Mouse (Mus musculus) neural tube, embryonic 13.5 days (tissue): ENCODE measurements around the gene Rps3. TPM values are rescaled to one million over a fixed set of nuclear protein-coding genes. Genes with fewer than 3 reads are reported as not detected.
A peak's percentile ranks its signal among the peaks of the same experiment; 100 is the strongest.

Experiments
- ATAC-seq: fragments of 200-750 bp; cut with Nextera tagmentation; 2 replicates; pipeline ENCODE4 v1.8.0; 2017; ENCODE audit warnings: low read depth, mild to moderate bottlenecking, moderate TSS enrichment, moderate library complexity
- H3K27ac ChIP-seq: fragments of 300-500 bp; sonication (generic); replicated peaks from 2 replicates; pipeline ENCODE4 v1.5.1; 2015; ENCODE audit warnings: moderate library complexity, mild to moderate bottlenecking, inconsistent platforms
- H3K27me3 ChIP-seq: fragments of 300-500 bp; sonication (generic); 2 replicates; pipeline ENCODE4 v1.6.1; 2015; ENCODE audit warnings: mild to moderate bottlenecking, inconsistent platforms
- H3K36me3 ChIP-seq: fragments of 300-500 bp; sonication (generic); 2 replicates; pipeline ENCODE4 v1.6.1; 2015; ENCODE audit warnings: mild to moderate bottlenecking, inconsistent platforms
- H3K4me1 ChIP-seq: fragments of 300-500 bp; sonication (generic); replicated peaks from 2 replicates; pipeline ENCODE4 v1.6.1; 2015; ENCODE audit warnings: inconsistent platforms
- H3K4me2 ChIP-seq: fragments of 300-500 bp; sonication (generic); 2 replicates; pipeline ENCODE4 v1.6.1; 2015; ENCODE audit warnings: inconsistent platforms, mild to moderate bottlenecking, moderate library complexity
- H3K4me3 ChIP-seq: fragments of 300-500 bp; sonication (generic); 2 replicates; pipeline ENCODE4 v1.5.1; 2015; ENCODE audit warnings: mild to moderate bottlenecking, inconsistent platforms
- H3K9ac ChIP-seq: fragments of 300-500 bp; sonication (generic); 2 replicates; pipeline ENCODE4 v1.6.1; 2015; ENCODE audit warnings: moderate library complexity, mild to moderate bottlenecking, inconsistent platforms
- H3K9me3 ChIP-seq: fragments of 300-500 bp; sonication (generic); 2 replicates; pipeline ENCODE4 v1.6.1; 2016; ENCODE audit warnings: inconsistent platforms
- WGBS: fragments of 180-500 bp; shearing (Covaris S2); methylation state at CpG from one replicate; pipeline ENCODE4 v1.1.7; 2015; 5-methylcytosine and 5-hydroxymethylcytosine counted together
- polyA plus RNA-seq: library from polyadenylated mRNA; unstranded; fragments of >200 nt; fragmentation: Nextera tagmentation; extraction: Ambion mirVana; gene quantifications from 2 replicates; pipeline ENCODE4 v1.2.1, GENCODE M21; 2015

The Rps3 gene
- polyA plus RNA-seq, 1 experiment from 2014 or later = 540 TPM

DNA sequence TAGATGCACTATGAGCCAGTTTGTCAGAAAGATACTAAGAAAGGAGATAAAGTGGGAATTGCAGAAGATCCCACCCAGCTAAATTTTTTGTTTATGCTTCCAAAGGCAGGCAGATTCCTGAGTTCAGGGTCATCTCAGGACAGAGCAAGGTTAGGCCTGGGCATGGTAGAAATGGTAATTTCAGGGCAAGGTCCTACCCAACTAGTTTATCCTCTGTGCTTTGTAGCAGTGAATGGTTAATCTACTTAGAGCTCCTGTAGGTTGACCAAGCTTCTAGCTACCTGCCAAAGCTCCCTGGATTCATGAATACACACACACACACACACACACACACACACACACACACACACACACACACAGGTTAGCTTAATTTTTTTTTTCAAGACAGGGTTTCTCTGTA, 21.0 kb upstream of the Rps3 start:
- H3K4me3 ChIP-seq = no peak overlapping the region
- H3K4me2 ChIP-seq = no peak overlapping the region
- no peaks in the 10 kb centered on the region for H3K27me3 ChIP-seq
- no peak overlapping the region for H3K9ac ChIP-seq
- no peaks in the 10 kb centered on the region for H3K4me1 ChIP-seq
- no peaks in the 10 kb centered on the region for H3K36me3 ChIP-seq
- no peaks in the 10 kb centered on the region for H3K9me3 ChIP-seq
- ATAC-seq = no peak
- no peak overlapping the region for H3K27ac ChIP-seq

DNA sequence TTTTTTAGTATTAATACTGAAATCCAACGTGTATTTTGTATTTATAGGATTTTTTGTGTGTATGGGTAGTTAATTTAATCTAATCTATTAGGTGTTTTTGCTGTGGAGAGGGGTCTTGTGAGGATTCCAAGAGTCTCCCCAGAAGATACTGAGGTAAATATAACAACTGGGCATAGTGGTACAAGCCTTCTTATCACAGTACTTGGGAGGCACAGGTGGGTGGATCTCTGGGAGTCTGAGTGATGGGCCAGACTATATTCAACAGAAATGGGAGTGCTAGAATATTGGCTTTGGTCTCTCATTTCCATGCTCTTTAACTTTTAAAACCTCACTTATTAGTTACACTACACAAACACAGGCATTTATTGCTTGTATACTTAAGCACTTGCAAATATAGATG, 17.6 kb upstream of the Rps3 start:
- Histone ChIP-seq H3K27me3 (no peaks in the 10 kb centered on the region), H3K9me3 (no peaks in the 10 kb centered on the region), H3K4me2 (no peak overlapping the region), H3K9ac (no peak overlapping the region), H3K36me3 (no peaks in the 10 kb centered on the region), H3K27ac (no peak overlapping the region), H3K4me3 (no peak overlapping the region), H3K4me1 (no peaks in the 10 kb centered on the region)
- 42% methylated on average over 1 of the region's 1 CpGs for WGBS
- no peak for ATAC-seq

DNA sequence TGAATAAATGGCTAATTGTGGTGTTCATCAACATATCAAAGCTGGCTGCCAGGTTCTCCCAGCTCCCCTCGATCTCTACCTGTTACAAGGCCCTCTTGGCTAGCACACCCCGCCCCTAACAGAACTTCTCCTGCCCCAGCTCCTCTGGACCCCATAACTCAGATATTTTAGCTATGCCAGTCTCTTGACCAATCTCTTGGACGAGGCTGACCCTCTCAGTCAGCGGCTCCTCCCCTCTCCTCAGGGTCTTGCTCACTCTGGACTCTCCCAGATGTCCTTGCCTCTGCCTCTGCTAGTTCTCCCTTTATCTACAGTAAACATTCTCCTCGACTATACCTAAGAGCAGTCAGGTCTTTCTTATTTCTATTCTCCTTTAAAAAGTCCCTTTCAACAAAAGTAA, 17.1 kb upstream of the Rps3 start:
- Histone ChIP-seq H3K4me3 (no peak overlapping the region), H3K9ac (no peak overlapping the region), H3K27me3 (no peaks in the 10 kb centered on the region), H3K27ac (no peak overlapping the region), H3K4me1 (no peaks in the 10 kb centered on the region), H3K9me3 (no peaks in the 10 kb centered on the region), H3K4me2 (no peak overlapping the region), H3K36me3 (no peaks in the 10 kb centered on the region)
- WGBS = 23% methylated on average over 5 of the region's 5 CpGs
- peak; percentile 15; the same call in 1 of the 2 replicates for ATAC-seq

DNA sequence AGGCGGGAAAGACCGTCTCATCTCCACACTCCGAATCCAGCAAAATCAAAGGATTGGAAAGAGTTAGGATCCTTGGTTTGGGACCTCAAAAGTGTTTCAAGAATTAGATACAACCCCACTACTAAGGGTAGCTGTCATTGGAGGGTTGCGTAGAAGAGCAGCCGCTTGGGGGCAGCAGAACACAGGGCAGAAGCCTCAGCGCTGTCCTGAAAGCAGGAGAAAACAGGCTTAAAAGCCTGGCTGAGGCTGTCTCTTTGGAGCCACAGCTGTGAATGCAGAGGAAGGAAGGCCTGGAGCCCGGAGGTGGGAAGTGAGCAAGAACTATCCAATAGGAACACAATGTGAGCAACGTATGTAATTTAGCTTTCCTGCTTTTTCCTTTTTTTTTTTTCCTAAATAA, 16.7 kb upstream of the Rps3 start:
- H3K4me1 ChIP-seq = no peaks in the 10 kb centered on the region
- 0 out of 2 replicates have a peak overlapping the region, but pooled peaks have one; percentile 8 for H3K9ac ChIP-seq
- no peaks in the 10 kb centered on the region for H3K27me3 ChIP-seq
- H3K27ac ChIP-seq = no peak overlapping the region
- H3K4me3 ChIP-seq = no peak overlapping the region
- no peaks in the 10 kb centered on the region for H3K9me3 ChIP-seq
- H3K36me3 ChIP-seq = no peaks in the 10 kb centered on the region
- peak; percentile 77 for ATAC-seq
- H3K4me2 ChIP-seq = no peak overlapping the region
- 4% methylated on average over 8 of the region's 8 CpGs for WGBS

DNA sequence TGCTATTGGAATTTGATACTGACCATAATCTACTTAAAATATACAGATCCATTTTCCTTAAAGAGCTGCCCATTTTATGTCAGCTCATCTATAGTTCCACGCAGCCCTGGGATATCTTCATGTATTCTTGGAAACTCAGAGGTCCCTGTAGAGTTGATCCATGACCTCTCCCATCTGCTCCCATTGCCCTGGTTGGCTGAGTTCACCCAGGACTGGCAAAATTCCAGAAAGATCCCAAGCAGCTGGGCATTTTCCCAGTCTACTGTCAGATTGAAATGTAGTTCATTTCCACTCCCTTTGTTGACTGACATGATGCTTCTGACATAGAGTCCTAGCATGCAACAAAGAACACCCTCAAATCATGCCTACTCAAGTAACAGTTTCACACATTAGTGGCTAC, 15.6 kb upstream of the Rps3 start:
- no peak overlapping the region for H3K4me2 ChIP-seq
- H3K4me1 ChIP-seq = no peaks in the 10 kb centered on the region
- H3K27me3 ChIP-seq = no peaks in the 10 kb centered on the region
- H3K4me3 ChIP-seq = no peak overlapping the region
- WGBS = 39% methylated on average over 1 of the region's 1 CpGs
- no peak for ATAC-seq
- no peaks in the 10 kb centered on the region for H3K9me3 ChIP-seq
- no peaks in the 10 kb centered on the region for H3K36me3 ChIP-seq
- no peak overlapping the region; the same call in 1 of the 2 replicates for H3K27ac ChIP-seq
- H3K9ac ChIP-seq = no peak overlapping the region

DNA sequence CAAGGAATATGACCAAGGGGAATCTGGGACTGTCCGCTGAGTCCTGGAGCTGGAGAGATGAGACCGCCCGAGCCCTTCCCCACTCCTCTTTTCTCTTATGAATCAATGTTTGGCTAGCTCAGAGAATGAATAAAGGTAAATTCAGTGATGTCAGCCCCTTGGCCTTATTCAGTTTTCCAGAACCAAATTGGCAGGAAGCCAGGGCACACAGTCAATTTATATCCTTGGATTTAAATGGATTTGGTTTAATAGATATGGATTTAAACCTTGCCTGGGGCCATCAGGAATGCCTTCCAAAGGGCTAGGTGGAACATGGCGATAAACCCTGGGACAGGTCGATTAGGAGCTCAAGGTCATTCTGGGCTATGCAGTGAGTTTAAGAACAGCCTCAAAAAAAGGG, 6.2 kb upstream of the Rps3 start:
- peaks cover 8% of the 10 kb centered on the region; the same call in 1 of the 2 replicates for H3K9me3 ChIP-seq
- H3K27ac ChIP-seq = no peak overlapping the region
- no peak for ATAC-seq
- H3K9ac ChIP-seq = no peak overlapping the region
- H3K4me2 ChIP-seq = no peak overlapping the region
- peaks cover 21% of the 10 kb centered on the region for H3K27me3 ChIP-seq
- no peaks in the 10 kb centered on the region for H3K36me3 ChIP-seq
- WGBS = 82% methylated on average over 5 of the region's 5 CpGs
- no peak overlapping the region for H3K4me3 ChIP-seq
- no peaks in the 10 kb centered on the region for H3K4me1 ChIP-seq

DNA sequence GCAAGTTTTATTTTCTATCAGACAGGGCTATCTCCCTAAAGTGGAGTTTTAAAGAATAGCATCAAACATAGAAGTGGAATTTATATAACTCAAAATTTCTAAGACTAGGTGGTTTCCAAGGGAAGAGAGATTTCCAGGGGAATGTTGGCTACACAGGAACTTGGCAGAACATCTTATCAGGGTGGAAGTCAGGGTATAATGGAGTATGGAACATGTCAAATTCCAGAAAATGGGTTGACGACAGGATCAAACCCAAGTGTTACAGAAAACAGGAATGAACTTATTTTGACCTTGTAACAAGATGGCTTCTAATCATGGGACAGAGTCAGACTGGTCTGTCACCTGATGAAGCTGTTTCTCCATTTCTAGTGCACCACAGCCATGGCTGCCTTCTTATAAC, 1.1 kb upstream of the Rps3 start:
- no peak overlapping the region for H3K9ac ChIP-seq
- no peak overlapping the region for H3K4me2 ChIP-seq
- peaks cover 27% of the 10 kb centered on the region for H3K36me3 ChIP-seq

DNA sequence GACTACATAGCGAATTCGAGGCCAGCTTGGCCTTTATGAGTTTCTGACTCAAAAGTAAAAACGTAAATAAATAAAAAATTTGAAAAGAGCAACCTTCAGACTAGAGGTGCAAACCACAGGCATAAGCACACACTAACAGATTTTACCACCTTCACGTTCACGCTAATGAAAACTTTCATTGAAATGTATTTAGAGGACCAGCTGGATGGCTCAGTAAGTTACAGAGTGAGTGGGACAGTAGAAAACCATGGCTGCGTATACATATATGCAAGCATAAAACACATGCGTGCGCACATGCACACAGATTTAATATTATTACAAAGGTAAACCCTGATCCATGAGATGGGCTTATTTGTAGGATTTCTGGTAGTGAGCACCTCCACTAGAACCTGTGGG, 384 bp upstream of the Rps3 start:
- peaks cover 44% of the 10 kb centered on the region for H3K4me1 ChIP-seq
- H3K27ac ChIP-seq = no peak overlapping the region
- no peak overlapping the region for H3K9ac ChIP-seq
- H3K9me3 ChIP-seq = no peaks in the 10 kb centered on the region
- WGBS = 44% methylated on average over 8 of the region's 8 CpGs
- ATAC-seq = peak; percentile 45
- peaks cover 21% of the 10 kb centered on the region for H3K27me3 ChIP-seq
- peak overlapping the region; percentile 51 for H3K4me2 ChIP-seq
- H3K4me3 ChIP-seq = peak overlapping the region; percentile 90
- H3K36me3 ChIP-seq = peaks cover 35% of the 10 kb centered on the region

More for the DNA sequence above, 1.1 kb upstream of the Rps3 start:
- Histone ChIP-seq H3K9me3 (no peaks in the 10 kb centered on the region), H3K27me3 (peaks cover 21% of the 10 kb centered on the region), H3K27ac (no peak overlapping the region), H3K4me1 (peaks cover 36% of the 10 kb centered on the region), H3K4me3 (no peak overlapping the region)
- ATAC-seq = no peak
- WGBS = 89% methylated on average over 1 of the region's 1 CpGs

DNA sequence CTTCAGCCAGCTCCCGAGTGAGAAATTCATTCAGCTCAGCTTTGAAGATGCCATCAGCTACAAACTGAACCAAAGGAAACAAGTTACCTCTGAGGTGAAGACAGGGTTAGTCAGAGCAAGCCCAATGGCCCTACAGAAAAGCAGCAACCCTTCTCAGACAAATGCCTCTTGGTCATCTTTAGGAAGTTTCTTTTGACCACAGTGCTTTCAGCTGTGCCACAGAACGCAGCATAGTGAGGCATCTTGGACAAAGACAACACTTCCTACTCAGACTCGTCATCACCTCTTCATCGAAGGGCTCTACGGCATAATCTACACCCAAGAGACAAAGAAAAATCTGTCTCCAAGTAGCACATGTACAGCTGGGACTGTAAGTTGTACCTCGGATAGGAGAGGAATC, 901 bp downstream of the Rps3 start:
- WGBS = 3% methylated on average over 6 of the region's 6 CpGs

DNA sequence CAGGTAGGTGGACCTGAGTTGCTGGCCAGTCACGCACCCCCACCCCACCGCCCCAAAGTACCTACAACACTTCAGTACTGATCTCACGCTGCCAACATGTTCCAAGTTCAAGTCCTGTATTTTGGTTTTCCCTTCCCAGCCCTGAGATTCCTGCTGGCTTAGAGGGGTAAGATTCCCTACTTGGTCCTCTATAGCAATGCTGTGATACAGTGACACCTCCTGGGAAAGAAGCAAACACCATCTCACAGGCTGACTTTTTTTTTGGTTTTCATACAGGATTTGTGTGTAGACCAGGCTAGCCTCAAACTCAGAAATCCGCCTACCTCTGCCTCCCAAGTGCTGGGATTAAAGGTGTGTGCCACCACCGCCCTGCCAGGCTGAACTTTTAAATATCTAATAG, 6.3 kb downstream of the Rps3 start:
- 89% methylated on average over 5 of the region's 5 CpGs for WGBS
- ATAC-seq = no peak
- H3K27me3 ChIP-seq = no peaks in the 10 kb centered on the region
- no peaks in the 10 kb centered on the region for H3K9me3 ChIP-seq
- peaks cover 90% of the 10 kb centered on the region for H3K36me3 ChIP-seq
- H3K9ac ChIP-seq = no peak overlapping the region
- peaks cover 77% of the 10 kb centered on the region for H3K4me1 ChIP-seq
- H3K27ac ChIP-seq = no peak overlapping the region
- no peak overlapping the region for H3K4me2 ChIP-seq
- H3K4me3 ChIP-seq = no peak overlapping the region

More for the DNA sequence above, 901 bp downstream of the Rps3 start:
- Histone ChIP-seq H3K4me2 (peak overlapping the region; percentile 80), H3K36me3 (peaks cover 48% of the 10 kb centered on the region), H3K27me3 (peaks cover 21% of the 10 kb centered on the region), H3K4me3 (peak overlapping the region; percentile 90), H3K9me3 (no peaks in the 10 kb centered on the region), H3K4me1 (peaks cover 55% of the 10 kb centered on the region), H3K27ac (peak overlapping the region; percentile 90), H3K9ac (peak overlapping the region; percentile 92)
- no peak for ATAC-seq

DNA sequence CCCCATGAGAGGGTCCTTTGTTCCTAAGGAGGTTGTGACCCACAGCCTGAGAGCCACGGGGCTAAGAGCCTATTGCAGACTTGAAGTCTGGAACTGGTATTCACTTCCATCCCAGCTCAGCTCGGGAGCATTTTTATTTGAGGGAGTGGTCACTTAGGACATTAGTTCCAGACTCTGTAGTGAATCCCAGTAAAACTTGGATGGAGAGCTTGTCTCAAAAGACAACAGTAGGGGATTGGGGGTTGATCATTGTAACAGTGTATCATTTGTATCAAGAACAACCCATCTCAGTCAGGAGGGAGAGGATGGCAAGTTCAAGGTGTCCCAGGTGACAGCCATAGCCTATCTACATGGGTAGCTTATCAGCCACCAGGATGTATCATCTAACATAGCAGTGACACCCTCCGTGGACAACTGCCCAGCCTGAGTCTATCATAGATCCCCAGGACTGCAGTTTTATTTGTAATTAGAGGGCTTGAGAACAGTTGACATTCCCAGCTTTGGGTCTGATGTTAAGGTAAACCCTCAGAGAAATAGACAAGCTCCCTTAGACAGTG, 6.9 kb downstream of the Rps3 start:
- Histone ChIP-seq H3K9me3 (no peaks in the 10 kb centered on the region), H3K27me3 (no peaks in the 10 kb centered on the region), H3K27ac (no peak overlapping the region), H3K4me1 (peaks cover 71% of the 10 kb centered on the region), H3K36me3 (peaks cover 90% of the 10 kb centered on the region), H3K4me3 (no peak overlapping the region), H3K4me2 (no peak overlapping the region), H3K9ac (no peak overlapping the region)
- WGBS = 36% methylated on average over 3 of the region's 3 CpGs
- no peak for ATAC-seq

DNA sequence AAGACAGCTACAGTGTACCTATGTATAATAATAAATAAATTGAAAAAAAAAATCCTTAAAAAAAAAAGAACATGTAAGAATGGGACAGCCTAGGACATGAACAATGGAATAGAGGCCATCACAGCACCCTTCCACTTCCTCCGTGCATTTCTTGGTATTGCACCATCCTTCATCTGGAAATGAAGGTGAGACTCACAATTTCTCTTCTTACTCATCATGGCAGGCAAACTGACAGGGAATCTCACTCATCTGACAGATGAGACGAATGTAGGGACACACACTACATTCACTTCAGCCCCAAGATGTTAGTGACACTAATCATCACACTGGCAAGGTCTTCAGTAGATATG, 8.0 kb downstream of the Rps3 start:
- 84% methylated on average over 2 of the region's 2 CpGs for WGBS
- Histone ChIP-seq H3K9ac (no peak overlapping the region), H3K36me3 (peaks cover 84% of the 10 kb centered on the region), H3K27ac (peak overlapping the region; percentile 87), H3K9me3 (no peaks in the 10 kb centered on the region), H3K4me2 (no peak overlapping the region), H3K4me3 (no peak overlapping the region), H3K27me3 (no peaks in the 10 kb centered on the region), H3K4me1 (peaks cover 63% of the 10 kb centered on the region)
- ATAC-seq = no peak

DNA sequence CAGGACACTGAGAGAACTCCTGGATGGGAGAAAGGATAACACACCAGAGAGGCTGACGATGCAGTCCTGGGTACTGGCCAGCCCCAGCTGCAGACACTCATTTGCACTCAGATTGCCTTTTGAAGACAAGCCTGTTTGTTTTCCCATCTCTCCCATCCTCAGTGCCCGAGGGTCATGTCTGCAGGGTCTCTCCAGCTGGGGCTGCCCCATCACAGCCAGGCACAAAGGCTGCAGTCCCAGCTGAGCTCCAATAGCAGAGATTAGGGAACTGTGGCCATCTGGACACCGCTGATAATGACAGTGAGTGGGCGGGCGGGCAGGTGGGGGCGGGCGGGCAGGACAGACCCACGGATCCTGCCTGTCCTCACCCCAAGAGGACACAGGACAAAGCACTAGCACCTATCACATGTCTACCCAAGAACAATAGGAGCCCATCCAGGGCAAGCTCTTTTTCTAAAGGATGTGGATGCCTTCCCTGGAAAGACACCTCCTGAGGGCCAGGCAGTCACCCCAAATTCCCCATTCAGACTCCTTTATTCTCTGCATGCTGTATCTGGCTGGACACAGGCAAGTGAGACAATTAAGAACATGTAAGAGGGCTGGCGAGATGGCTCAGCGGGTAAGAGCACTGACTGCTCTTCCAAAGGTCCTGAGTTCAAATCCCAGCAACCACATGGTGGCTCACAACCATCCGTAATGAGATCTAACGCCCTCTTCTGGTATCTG, 8.5 kb downstream of the Rps3 start:
- Histone ChIP-seq H3K4me1 (peaks cover 63% of the 10 kb centered on the region), H3K36me3 (peaks cover 79% of the 10 kb centered on the region)
- WGBS = 40% methylated on average over 12 of the region's 12 CpGs

More for the DNA sequence above, 8.5 kb downstream of the Rps3 start:
- Histone ChIP-seq H3K27me3 (no peaks in the 10 kb centered on the region), H3K9me3 (no peaks in the 10 kb centered on the region), H3K27ac (peak overlapping the region; percentile 87), H3K4me2 (no peak overlapping the region), H3K9ac (peak overlapping the region; percentile 43), H3K4me3 (no peak overlapping the region)
- ATAC-seq = peak; percentile 67
